Mouse (Mus musculus): ENCODE results near the gene Mrvi1.

GRCm38 (mm10) chr7:110991221-110991494, 8.9 kb upstream of the Mrvi1 start:
- no peak for TF ChIP-seq HCFC1 (IDR thresholded peaks at IDR 0.05; ENCODE audit: borderline replicate concordance, insufficient read depth, low read length)
- no peak for TF ChIP-seq CHD2 (IDR thresholded peaks at IDR 0.05; ENCODE audit: low read depth, low read length)
